Mouse (Mus musculus): ENCODE data around the gene Pi4kb. TPM values are rescaled to one million over a fixed set of nuclear protein-coding genes. Genes with fewer than 3 reads are reported as not detected.
"Not testable (repeated sequence)": the region's sequence is repeated elsewhere in the genome, so short reads cannot be mapped to it uniquely, and the experiment has no call there.

The Pi4kb gene
- polyA plus RNA-seq, 1 experiment, result not detected

DNA sequence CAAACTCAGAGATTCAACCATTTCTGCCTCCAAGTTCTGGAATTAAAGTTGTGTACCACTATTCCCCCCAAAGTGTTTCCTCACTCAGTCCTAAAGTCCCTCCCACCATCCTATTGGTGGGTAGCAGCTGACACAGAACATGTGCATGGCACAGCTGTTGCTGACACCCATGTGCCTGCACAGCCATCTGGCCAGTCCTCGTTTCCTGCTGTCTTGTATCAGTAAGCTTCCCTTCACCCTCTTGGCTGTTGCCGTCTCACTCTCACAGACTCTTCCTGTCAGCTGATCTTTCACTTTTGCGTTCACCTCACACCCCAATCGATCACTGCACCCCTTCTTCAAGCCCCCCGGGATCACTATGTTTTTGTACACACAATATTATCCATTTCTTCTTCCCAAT, 53.2 kb downstream of the Pi4kb start:
- H3K4me3 ChIP-seq (ENCODE audit: insufficient read depth, low read depth, low read length), result no peak overlapping the region
- H3K4me1 ChIP-seq (ENCODE audit: control insufficient read depth, insufficient read depth, low read length), result peaks cover 8% of the 10 kb centered on the region
- WGBS, result 60% methylated on average over 5 of the region's 5 CpGs
- TF ChIP-seq CTCF (IDR thresholded peaks at IDR 0.05; ENCODE audit: insufficient read depth, low read depth, low read length) (no peak), POLR2A (IDR thresholded peaks at IDR 0.05; ENCODE audit: insufficient read depth, low read depth, low read length) (no peak)
- H3K27ac ChIP-seq (ENCODE audit: insufficient read depth, low read depth, low read length), result no peak overlapping the region

DNA sequence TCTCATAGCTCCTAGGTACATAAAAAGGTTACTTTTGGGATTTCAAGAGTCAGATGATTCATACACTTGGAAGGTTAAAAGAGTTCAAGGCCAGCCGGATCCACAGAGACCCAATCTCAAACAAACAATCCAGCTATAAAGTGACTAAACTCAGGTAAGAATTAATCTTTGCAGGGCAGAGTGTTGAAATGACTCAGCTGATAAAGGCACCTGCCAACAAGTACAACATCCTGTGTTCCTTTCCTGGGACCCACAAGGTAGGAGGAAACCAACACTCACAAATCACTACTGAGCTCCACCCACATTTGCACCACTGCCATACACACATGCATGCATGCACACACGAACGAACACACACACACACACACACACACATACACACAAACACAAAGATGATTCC, 54.1 kb downstream of the Pi4kb start:
- 82% methylated on average over 3 of the region's 3 CpGs for WGBS
- Histone ChIP-seq H3K4me1 (ENCODE audit: control insufficient read depth, insufficient read depth, low read length) (peaks cover 8% of the 10 kb centered on the region), H3K4me3 (ENCODE audit: insufficient read depth, low read depth, low read length) (no peak overlapping the region), H3K27ac (ENCODE audit: insufficient read depth, low read depth, low read length) (no peak overlapping the region)
- TF ChIP-seq POLR2A (IDR thresholded peaks at IDR 0.05; ENCODE audit: insufficient read depth, low read depth, low read length), result no peak
- TF ChIP-seq CTCF (IDR thresholded peaks at IDR 0.05; ENCODE audit: insufficient read depth, low read depth, low read length), result no peak

DNA sequence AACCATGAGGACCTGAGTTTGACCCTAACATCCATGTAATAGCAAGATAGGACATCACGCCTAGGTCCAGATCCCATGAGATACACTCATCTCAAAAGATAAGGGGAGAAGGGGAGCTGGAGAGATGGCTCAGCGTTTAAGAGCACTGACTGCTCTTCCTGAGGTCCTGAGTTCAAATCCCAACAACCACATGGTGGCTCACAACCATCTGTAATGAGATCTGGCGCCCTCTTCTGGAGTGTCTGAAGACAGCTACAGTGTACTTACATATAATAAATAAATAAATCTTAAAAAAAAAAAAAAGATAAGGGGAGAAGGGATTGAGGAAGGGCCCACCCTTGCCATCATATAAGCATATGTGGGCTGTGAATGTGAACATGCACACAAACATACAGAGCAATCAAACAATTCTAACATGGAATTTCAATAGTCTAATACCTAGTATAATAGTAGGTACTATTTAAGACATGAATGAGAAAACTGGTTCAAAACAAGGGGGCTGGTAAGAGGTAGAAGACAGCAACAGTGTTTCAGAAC, 54.8 kb downstream of the Pi4kb start:
- not testable (repeated sequence) for H3K4me3 ChIP-seq (ENCODE audit: insufficient read depth, low read depth, low read length); H3K4me1 ChIP-seq (ENCODE audit: control insufficient read depth, insufficient read depth, low read length); H3K27ac ChIP-seq (ENCODE audit: insufficient read depth, low read depth, low read length)
- WGBS, result 74% methylated on average over 3 of the region's 3 CpGs

DNA sequence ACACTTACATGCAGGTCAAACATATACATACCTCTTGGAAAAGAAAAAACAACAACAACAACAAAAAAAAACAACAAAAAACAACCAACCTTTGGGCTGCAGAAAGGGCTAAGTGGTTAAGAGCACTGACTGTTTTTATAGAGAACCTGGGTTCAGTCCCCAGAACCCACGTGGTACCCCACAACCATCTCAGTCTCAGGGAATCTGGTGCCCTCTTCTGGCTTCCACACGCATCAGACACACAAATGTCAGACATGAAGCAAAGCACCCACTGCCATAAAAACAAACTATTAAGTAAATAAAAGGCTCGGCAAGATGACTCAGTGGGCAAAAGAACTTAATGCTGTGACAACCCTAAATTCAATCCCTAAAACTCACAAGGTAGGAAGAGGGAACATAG, 55.4 kb downstream of the Pi4kb start:
- Histone ChIP-seq H3K27ac (ENCODE audit: insufficient read depth, low read depth, low read length) (no peak overlapping the region), H3K4me1 (ENCODE audit: control insufficient read depth, insufficient read depth, low read length) (peaks cover under 1% of the 10 kb centered on the region; the same call in 1 of the 2 replicates), H3K4me3 (ENCODE audit: insufficient read depth, low read depth, low read length) (no peak overlapping the region)
- 51% methylated on average over 3 of the region's 3 CpGs for WGBS
- TF ChIP-seq POLR2A (IDR thresholded peaks at IDR 0.05; ENCODE audit: insufficient read depth, low read depth, low read length) (no peak), CTCF (IDR thresholded peaks at IDR 0.05; ENCODE audit: insufficient read depth, low read depth, low read length) (no peak)

DNA sequence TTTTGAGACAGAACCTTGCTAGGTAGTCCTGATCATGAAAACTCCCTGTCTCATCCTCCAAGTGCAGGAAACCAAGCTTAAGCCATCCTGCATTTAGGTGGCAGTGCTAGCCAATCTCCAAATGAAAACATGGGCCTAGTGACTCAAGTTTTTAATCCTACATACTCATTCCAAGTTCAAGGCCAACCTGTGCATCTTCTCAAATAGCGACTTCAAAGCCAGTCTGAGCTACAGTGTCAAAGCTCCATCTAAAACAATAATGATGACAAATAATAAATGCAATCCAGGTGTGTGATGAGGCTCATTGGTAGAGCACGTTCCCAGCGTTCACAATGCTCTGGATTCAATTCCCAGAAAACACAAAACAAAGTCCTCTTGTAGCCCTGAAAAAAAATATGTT, 67.1 kb downstream of the Pi4kb start:
- WGBS, result 15% methylated on average over 3 of the region's 3 CpGs
- no peak overlapping the region for H3K4me3 ChIP-seq (ENCODE audit: insufficient read depth, low read depth, low read length)
- TF ChIP-seq CTCF (IDR thresholded peaks at IDR 0.05; ENCODE audit: insufficient read depth, low read depth, low read length) (no peak), POLR2A (IDR thresholded peaks at IDR 0.05; ENCODE audit: insufficient read depth, low read depth, low read length) (no peak)
- H3K4me1 ChIP-seq (ENCODE audit: control insufficient read depth, insufficient read depth, low read length), result no peaks in the 10 kb centered on the region
- H3K27ac ChIP-seq (ENCODE audit: insufficient read depth, low read depth, low read length), result no peak overlapping the region

DNA sequence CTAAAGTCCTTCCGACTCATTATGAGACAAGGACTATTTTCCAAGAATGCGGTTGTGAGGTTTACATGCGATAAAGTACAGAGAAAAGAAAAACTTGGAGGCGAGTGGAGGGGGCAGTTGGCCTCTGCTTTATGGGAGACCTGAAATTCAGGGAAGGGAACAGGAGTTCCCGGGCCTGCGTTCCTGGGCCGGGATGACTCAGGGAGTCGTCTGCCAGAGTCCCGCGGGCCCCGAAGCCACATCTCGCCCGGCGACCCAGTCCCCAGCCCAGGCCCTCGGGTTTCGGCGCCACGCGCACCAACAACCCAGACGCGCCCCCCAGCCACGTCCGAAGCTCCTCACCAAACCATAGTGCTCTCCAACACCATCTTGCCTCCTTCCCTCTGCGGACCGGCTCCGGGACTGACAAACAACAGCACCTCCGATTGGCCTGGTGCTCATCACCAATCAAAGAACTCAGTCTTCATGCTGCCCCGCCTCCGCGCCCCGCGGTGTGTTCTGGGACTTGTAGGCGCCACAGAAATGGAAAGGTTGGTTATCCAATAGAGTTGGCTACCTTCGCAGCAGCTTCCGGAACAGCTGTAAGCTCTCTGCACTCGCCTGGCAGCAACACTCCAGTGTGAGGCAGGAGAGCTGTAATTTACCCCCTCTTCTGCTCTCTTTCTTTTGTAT, 67.8 kb downstream of the Pi4kb start, which contains the start of gene Psmd4:
Gene Psmd4, minus strand, starts transcription at position 449 of the 672 bp plus-strand sequence.
- Histone ChIP-seq H3K27ac (ENCODE audit: insufficient read depth, low read depth, low read length) (peak within 1 kb of the TSS; percentile 82), H3K4me1 (ENCODE audit: control insufficient read depth, insufficient read depth, low read length) (no peaks in the 10 kb centered on the region), H3K4me3 (ENCODE audit: insufficient read depth, low read depth, low read length) (peak within 1 kb of the TSS; percentile 97)
- under 1% methylated on average over 32 of the region's 36 CpGs for WGBS
- TF ChIP-seq POLR2A (IDR thresholded peaks at IDR 0.05; ENCODE audit: insufficient read depth, low read depth, low read length) (peak; percentile 93), CTCF (IDR thresholded peaks at IDR 0.05; ENCODE audit: insufficient read depth, low read depth, low read length) (no peak)

DNA sequence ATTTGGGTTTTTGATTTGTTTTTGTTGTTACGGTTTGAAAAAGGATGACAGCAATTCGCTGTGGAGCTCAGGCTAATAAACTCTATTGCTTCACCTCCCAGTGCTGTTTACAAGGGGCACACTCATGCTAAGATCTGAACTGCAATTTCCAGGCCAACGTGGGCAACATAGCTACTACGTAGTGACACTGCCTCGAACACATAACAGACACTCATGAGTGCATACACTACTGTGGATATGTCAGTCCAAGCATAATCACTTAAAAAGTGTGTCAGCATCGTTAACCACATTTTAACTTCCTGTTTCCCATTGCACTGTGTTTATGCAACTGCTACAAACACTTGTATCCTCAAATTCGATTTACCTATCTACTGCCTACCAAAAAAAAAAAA, 68.3 kb downstream of the Pi4kb start:
- TF ChIP-seq POLR2A (IDR thresholded peaks at IDR 0.05; ENCODE audit: insufficient read depth, low read depth, low read length) (no peak), CTCF (IDR thresholded peaks at IDR 0.05; ENCODE audit: insufficient read depth, low read depth, low read length) (no peak)
- peak overlapping the region; percentile 12; the same call in 1 of the 2 replicates for H3K4me3 ChIP-seq (ENCODE audit: insufficient read depth, low read depth, low read length)
- peak overlapping the region; percentile 82 for H3K27ac ChIP-seq (ENCODE audit: insufficient read depth, low read depth, low read length)
- 17% methylated on average over 7 of the region's 7 CpGs for WGBS
- no peaks in the 10 kb centered on the region for H3K4me1 ChIP-seq (ENCODE audit: control insufficient read depth, insufficient read depth, low read length)

DNA sequence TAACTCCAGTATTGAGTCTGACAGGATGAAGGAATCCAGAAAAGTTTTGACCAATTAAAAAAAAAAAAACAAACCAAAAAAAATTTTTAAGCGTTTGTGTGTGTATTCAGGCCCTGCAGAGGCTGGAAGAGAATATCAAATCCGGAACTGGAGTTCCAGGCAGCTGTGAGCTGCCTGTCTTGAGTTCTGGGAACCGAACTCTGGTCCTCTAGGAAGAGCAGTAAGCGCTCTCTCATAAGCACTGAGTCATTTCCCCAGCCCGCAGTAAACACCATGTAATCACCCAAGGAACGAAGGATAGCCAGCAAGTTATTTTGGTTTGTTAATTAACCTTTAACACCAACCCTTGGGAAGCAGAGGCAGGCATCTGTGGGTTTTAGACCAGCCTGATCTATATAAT, 68.7 kb downstream of the Pi4kb start:
- H3K4me3 ChIP-seq (ENCODE audit: insufficient read depth, low read depth, low read length), result no peak overlapping the region
- H3K4me1 ChIP-seq (ENCODE audit: control insufficient read depth, insufficient read depth, low read length), result no peaks in the 10 kb centered on the region
- H3K27ac ChIP-seq (ENCODE audit: insufficient read depth, low read depth, low read length), result no peak overlapping the region
- 65% methylated on average over 6 of the region's 6 CpGs for WGBS
- TF ChIP-seq POLR2A (IDR thresholded peaks at IDR 0.05; ENCODE audit: insufficient read depth, low read depth, low read length), result no peak
- no peak for TF ChIP-seq CTCF (IDR thresholded peaks at IDR 0.05; ENCODE audit: insufficient read depth, low read depth, low read length)

DNA sequence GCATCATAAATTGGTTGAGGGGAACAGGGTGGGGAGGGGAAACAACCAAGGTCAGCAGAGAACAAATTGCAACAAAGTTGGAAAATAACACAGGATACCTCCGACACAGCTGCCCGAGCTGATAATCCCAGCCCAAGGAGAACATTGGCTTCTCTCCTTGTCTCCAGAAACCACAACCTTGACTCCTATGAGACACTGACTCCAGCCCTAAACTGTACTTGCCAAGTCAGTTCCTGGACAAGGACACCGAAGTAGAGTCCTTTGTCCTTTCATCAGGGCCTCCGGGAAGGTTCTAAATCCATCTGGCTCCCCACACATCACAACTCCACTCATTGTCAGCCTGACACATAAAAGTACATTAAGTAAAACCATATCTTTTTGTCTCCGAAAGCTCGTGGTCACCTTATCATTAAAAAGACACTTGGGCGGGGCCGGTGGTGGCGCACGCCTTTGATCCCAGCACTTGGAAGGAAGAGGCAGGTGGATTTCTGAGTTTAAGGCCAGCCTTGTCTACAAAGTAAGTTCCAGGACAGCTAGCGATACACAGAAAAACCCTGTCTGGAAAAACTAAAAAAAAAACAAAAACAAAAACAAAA, 72.0 kb downstream of the Pi4kb start:
- TF ChIP-seq POLR2A (IDR thresholded peaks at IDR 0.05; ENCODE audit: insufficient read depth, low read depth, low read length), result no peak
- TF ChIP-seq CTCF (IDR thresholded peaks at IDR 0.05; ENCODE audit: insufficient read depth, low read depth, low read length), result no peak
- Histone ChIP-seq H3K4me1 (ENCODE audit: control insufficient read depth, insufficient read depth, low read length) (no peaks in the 10 kb centered on the region), H3K27ac (ENCODE audit: insufficient read depth, low read depth, low read length) (no peak overlapping the region), H3K4me3 (ENCODE audit: insufficient read depth, low read depth, low read length) (no peak overlapping the region)
- 91% methylated on average over 11 of the region's 11 CpGs for WGBS

All from olfactory bulb, adult 2 months (tissue).